Mouse (Mus musculus): Measurements from ENCODE around the gene Tent5c. TPM values are rescaled to one million over a fixed set of nuclear protein-coding genes. Genes with fewer than 3 reads are reported as not detected.

Tent5c gene
- polyA plus RNA-seq (2012) = 2.3 and 2.5 TPM in 2 replicates

DNA sequence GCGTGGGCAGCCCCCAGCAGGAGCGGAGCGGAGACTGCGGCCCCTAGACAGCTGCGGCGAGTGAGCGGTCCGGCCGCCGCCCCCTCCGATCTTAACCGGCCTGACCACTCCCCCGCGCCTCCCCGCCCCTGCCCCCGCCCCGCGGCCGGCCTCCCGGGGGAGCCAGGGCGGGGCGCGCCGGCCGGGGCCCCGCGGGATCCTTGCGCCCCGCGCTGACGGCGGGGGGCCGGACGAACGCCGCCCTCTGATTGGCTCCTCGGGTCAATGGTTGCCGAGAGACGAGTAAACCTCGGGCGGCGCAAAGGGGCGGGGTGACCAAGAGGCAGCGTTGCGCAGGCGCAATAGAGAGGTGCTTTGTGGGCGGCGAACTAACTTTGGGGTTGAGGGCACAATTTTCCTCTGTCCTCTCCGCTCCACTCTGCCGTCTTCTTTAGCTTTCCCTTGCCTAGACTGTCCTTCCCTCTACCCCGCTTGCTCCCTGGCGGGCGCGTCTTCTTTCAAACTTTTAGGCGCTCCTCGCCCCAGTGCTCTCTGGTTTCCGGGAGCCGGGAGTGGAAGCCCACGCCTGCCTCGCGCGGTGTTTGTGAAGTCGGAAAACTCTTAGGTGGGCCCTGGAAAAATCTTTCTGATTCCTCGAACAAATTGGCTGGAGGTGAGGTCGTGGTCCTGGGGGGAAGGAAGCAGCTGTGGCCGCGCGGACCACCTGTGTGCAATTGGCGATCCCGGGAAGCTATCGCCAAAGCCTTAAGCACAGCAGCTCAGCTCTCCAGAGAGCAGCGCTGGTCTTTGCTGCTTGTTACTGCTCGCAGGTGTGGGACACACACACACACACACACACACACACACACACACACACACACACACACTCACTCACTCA is at the start of gene Tent5c:
Gene Tent5c, minus strand, starts transcription at position 192 of the 877 bp plus-strand sequence.

Other genes with a start within 250 kb of the Tent5c start
- 71.7 and 75.3 TPM in 2 replicates for gene Man1a2, start 196.2 kb upstream of the Tent5c start, polyA plus RNA-seq (2012)